Mouse (Mus musculus) retina, adult 2 months (tissue): Measurements from ENCODE around the gene Trim62.

Experiments
- DNase-seq: peaks from one replicate; pipeline ENCODE4 v3.0.0-alpha.2; 2012; ENCODE audit warnings: low read depth, low spot score

The Trim62 gene

GRCm38 (mm10) chr4:128908586-128909377, 25.4 kb downstream of the Trim62 start:
- DNase-seq = peak; percentile 22

- no peak for DNase-seq
Measured at GRCm38 (mm10) chr4:128909378-128909831, 26.0 kb downstream of the Trim62 start.

DNA sequence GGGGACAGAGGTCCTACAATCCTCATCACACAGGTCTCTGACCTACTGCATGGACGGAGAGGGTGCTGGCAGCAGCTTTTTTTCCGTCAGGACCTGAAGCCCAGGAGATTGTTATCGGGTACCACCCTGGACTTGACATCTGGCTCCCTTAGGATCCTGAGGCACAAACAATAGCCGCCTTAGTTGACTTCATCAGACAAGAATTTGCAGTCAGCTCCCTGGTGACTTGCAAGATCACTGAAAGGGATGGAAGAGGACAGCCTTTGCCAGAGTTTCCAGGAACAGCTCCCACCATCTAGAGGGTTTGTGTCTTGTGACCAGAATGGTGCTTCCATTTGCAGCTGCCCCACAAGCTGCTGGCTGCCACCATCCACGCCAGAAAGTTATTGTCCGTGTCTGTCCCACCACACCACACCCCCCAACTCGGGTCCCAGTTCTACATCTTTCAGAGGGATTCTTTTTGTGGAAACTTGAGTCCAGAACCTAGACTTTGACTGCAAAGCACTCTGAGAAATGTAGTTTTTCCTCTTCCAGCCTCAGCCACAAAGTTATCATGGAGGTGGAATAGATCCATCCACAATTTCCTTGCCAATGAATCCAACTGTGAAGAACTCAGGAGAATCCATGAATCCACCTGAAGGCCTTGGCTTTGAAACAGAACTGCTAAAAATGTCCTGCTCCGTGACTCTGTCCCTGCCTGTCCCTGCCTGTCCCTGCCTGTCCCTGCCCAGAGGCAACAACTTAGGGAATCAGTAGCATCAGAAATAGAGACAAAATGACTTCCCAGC, 27.1 kb downstream of the Trim62 start:
- no peak for DNase-seq

- no peak for DNase-seq
Measured at GRCm38 (mm10) chr4:128912085-128912484, 28.7 kb downstream of the Trim62 start.

GRCm38 (mm10) chr4:128913794-128914193, 30.4 kb downstream of the Trim62 start:
- DNase-seq = no peak

DNA sequence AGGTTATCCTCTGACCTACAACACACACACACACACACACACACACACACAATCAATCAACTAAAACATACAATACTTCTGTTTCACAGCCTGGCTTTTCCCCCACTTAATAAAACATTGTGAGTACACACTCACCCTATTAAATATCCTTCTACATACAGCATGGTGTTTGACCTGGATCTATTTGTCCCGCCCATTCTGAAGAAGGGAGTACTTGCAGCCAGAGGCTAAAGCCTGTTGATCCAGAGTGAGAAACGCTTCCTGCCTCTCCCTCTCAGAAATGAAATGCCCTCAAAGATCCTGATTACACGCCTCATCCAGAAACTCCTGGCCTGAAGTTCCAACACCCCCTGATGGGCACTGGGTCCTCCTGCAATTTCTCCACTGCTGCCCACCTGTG, 33.7 kb downstream of the Trim62 start:
- DNase-seq = no peak

GRCm38 (mm10) chr4:128917756-128918155, 34.4 kb downstream of the Trim62 start:
- no peak for DNase-seq

DNA sequence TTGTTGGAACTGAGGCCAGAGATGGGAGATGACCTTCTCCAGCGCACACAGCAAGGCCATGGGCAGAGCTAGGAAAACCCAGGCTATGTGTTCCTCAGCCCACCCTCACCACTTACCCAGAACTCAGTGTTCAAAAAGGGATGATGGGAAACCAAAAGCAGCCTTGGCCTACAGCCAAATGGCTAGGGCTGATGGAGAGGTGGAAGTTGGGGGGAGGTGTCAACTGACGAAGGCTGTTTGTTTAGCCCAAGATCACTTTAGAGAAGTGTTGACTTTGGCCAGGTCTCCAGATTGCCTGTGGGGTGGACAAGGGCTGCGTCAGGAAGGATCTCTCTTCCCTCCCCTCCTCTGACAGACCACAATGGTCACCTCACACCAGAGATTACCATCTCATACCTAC, 34.8 kb downstream of the Trim62 start:
- no peak for DNase-seq

GRCm38 (mm10) chr4:128919106-128919505, 35.7 kb downstream of the Trim62 start:
- DNase-seq = no peak

DNA sequence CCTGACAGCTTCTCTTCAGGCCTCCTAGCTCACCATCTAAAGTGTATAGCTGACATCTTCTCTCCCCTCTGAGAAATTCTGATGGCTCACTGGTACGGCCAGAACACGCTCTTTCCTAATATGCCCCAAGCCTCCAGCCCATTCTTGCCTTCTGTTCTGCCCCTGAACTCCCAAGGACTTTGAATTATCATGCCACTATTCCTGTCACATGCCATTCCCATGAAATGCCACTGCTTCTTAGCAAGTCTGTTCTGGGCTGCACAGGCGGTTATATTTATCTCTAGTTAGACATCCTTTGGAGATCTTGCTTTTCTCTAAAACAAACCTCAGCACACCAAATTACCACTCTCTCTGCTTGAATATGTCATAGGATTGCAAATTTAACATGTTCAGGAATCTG, 40.2 kb downstream of the Trim62 start:
- no peak for DNase-seq

DNA sequence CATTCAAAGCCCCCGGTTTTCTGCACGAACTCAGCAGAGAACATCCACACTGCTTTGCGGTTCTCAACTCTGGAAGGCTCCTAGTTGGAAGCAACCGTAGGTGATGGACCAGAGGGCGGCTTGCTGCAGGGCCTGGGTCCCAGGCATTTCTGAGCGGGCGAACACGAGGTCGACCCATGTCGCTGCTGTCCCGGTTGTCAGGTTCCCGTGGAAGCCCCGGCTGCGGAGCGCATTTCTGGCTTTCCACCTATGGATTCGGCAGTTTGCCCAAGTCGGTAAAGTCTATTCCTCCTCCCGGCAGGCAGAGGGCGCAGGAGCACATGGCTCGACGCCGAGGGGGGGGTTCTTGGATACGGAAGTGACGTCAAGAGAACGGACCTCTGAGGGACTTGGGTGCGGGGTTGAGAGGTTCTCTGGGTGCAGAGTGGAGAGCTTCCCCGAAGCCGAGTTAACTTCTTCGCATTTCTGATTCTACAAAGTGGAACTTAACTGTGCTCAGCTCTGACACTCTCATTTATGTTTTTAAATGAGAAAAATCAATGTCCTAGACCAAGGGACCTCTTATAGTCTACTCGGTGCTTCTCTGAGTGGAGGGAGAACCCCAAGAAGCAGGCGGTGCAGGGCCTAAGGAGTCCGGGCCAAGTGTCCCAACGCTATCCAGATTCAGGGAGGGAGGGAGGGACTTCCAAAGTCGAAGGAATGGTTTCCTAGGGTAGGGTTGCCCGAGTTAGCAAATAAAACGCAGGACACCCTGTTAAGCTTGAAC, 41.6 kb downstream of the Trim62 start:
- peak; percentile 83 for DNase-seq

DNA sequence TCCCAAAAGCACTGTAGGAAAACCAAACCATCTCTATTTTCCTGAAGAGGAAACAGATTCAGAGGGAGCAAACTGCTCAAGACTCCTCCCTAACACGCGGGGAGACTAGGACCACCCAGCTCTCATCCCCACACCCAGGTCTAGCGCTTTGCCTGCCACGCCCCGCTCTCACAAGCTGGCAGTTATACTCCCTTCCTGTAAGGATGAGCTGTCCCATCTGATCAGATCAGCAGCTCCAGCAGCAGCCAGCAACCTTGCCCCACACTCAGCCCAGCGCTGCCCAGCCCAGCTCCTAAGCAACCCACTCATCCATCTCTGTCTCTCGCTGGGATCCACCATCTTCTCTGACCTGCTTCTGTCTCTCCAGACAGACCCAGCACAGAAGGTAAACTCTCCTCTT, 49.4 kb downstream of the Trim62 start:
- DNase-seq = no peak

GRCm38 (mm10) chr4:128935595-128935994, 52.2 kb downstream of the Trim62 start:
- DNase-seq = no peak

DNA sequence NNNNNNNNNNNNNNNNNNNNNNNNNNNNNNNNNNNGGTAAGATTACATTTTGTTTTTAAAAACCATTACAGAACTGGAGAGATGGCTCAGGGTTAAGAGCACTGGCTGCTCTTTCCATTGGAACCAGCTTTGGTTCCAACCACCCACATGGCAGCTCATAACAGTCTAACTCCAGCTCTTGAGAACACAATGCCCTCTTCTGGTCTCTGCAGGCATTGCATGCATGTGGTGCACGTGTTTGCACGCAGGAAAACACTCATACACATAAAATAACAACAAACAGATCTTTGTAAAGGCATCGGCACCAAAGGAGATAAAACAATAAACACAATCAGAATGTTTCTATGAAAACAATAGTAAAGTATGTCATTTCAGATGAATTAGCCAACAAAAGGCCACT, 59.0 kb downstream of the Trim62 start:
- DNase-seq = no peak

GRCm38 (mm10) chr4:128946736-128947135, 63.4 kb downstream of the Trim62 start:
- no peak for DNase-seq

DNA sequence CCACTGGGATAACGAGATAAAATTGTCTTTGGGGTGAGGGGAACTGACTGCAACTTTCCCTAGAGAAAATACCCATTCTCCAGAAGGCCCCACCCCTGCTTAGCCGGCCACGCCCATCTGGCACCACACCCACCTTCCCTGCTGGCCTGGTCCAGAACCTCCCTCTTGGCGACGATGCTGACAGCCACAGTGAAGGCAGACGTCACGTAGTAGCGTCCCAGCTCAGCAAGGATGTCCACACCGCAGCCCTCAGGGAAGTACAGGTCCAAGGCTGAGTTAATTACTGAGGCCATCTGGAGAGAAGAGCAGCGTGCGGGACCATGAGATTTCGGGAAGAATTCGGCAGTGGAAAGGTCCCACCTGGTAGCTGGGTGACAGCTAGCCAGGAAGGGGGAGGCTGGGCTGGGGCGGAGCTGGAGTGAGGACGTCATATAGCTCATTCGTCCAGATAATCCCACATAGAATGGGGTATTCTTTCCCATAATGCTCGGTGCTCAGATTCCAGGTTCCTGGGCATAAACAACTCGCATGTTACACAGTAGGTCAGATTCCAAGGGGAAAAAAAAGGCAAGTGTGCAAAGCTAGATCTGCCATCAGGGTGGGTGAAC, 64.0 kb downstream of the Trim62 start:
- no peak for DNase-seq

DNA sequence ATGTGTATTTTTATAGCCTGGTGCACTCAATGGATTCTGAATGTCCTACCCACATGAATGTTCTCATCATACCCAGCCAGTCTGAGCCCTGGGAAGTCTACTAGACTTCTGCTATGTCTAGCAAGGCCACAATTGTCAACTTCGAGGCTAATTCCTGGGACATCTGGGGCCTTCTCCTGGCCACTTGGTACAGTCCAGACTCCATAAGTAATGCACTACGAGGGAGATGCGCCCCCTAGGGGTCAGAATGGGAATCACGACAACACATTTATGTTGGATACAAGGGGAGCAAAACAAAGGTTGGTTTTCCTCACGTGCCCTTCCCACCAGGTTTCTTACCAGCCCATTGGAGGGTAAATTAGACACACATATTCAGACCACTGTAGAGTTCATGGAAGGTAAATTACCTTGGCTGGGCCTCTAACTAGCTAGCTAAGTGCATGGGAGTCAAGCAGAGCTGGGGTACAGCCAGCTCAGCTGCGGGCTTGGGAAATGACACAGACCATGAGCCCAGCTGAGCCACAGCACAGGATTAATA, 64.8 kb downstream of the Trim62 start:
- no peak for DNase-seq

GRCm38 (mm10) chr4:128949470-128950005, 66.2 kb downstream of the Trim62 start:
- DNase-seq = no peak

- no peak for DNase-seq
Measured at GRCm38 (mm10) chr4:128950461-128950860, 67.1 kb downstream of the Trim62 start.

- DNase-seq = no peak
Measured at GRCm38 (mm10) chr4:128953851-128954250, 70.5 kb downstream of the Trim62 start.
